ENCODE assay signal across 9 mouse cellular contexts in the genomic region with DNA sequence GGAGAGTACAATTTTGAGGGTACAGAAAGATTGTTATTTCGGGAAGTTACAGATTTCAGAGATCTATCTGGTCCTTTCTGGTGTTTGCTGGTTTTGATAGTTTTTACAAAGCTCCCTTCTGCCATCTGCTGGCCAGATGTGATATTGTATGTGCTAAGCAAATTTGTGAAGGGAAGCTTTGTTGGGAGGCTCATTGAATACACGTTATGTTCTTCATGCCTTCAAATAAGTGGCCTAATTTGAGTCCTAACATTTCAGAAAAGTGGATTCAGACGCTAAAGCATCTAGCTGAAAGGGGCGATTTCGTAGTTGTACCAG.
DNase-seq lines count a peak whose midpoint lies in the region; ATAC-seq and TF ChIP-seq lines count a peak whose summit lies in the region.
"Had no signal": no experiment of that assay in that cellular context is flagged by ENCODE, and none has a peak within 500 bp of the region (broad histone marks: within the 10 kb centered on the region; RNA-seq: fewer than 3 reads in every experiment).

No protein-coding gene starts in this region.

- no peak overlapping the region for H3K27ac ChIP-seq in heart, adult 2 months
- H3K27ac ChIP-seq in heart, embryonic 12.5 days (ENCODE audit: poor library complexity, severe bottlenecking) = no peak overlapping the region
- 0 out of 2 replicates have a peak overlapping the region, but pooled peaks have one; percentile 38 for H3K27ac ChIP-seq in midbrain, postnatal 0 days (ENCODE audit: low read depth, low read length)
- H3K27ac ChIP-seq: liver, embryonic 15.5 days had no signal

- no peaks in the 10 kb centered on the region for H3K36me3 ChIP-seq in heart, adult 2 months (ENCODE audit: control insufficient read depth, insufficient read depth, low read length)
- no peaks in the 10 kb centered on the region for H3K36me3 ChIP-seq in heart, embryonic 12.5 days
- no peaks in the 10 kb centered on the region for H3K36me3 ChIP-seq in midbrain, postnatal 0 days (ENCODE audit: insufficient read depth, low read length)
- H3K36me3 ChIP-seq: liver, embryonic 15.5 days had no signal

- no peaks in the 10 kb centered on the region for H3K79me2 ChIP-seq in heart, adult 2 months (replicated peaks; ENCODE audit: control insufficient read depth, insufficient read depth, low read length)

- ATAC-seq in heart, embryonic 12.5 days (ENCODE audit: insufficient number of reproducible peaks, low FRiP score) = no peak
- ATAC-seq in midbrain, postnatal 0 days (ENCODE audit: low FRiP score) = peak; percentile 20; the same call in 1 of the 2 replicates

- no peaks in the 10 kb centered on the region for H3K27me3 ChIP-seq in heart, adult 2 months (ENCODE audit: control insufficient read depth, insufficient read depth, low read length)
- no peaks in the 10 kb centered on the region for H3K27me3 ChIP-seq in heart, embryonic 12.5 days (replicated peaks)
- H3K27me3 ChIP-seq in midbrain, postnatal 0 days (ENCODE audit: insufficient read depth, low read length) = no peaks in the 10 kb centered on the region
- H3K27me3 ChIP-seq: liver, embryonic 15.5 days had no signal

- TF ChIP-seq CTCF in heart, adult 2 months (IDR thresholded peaks at IDR 0.05) = peak; percentile 87
- TF ChIP-seq CTCF in midbrain, postnatal 0 days (IDR thresholded peaks at IDR 0.05) = peak; percentile 92

- 3% methylated on average over 5 of the region's 5 CpGs for WGBS in heart, adult 2 months
- 6% methylated on average over 5 of the region's 5 CpGs for WGBS in heart, embryonic 12.5 days
- 6% methylated on average over 5 of the region's 5 CpGs for WGBS in midbrain, postnatal 0 days

- H3K4me2 ChIP-seq in heart, embryonic 12.5 days = no peak overlapping the region
- H3K4me2 ChIP-seq in midbrain, postnatal 0 days (ENCODE audit: low read depth, low read length, poor library complexity, severe bottlenecking) = no peak overlapping the region
- H3K4me2 ChIP-seq: liver, embryonic 15.5 days had no signal

- H3K9ac ChIP-seq in heart, adult 2 months (ENCODE audit: low read depth, low read length) = no peak overlapping the region
- H3K9ac ChIP-seq in heart, embryonic 12.5 days = no peak overlapping the region
- H3K9ac ChIP-seq in midbrain, postnatal 0 days (replicated peaks; ENCODE audit: low read length, poor library complexity, severe bottlenecking) = no peak overlapping the region
- H3K9ac ChIP-seq: liver, embryonic 15.5 days had no signal

- DNase-seq in heart, adult 2 months = peak in 1 of 2 experiments; percentile 31
- DNase-seq in MEL-GATA-1-ER (ENCODE audit: extremely low read depth, low read depth) = peak; percentile 1
- DNase-seq in cerebellum, adult 9-10 months = peak; percentile 88
- DNase-seq in frontal cortex, postnatal 25 days (ENCODE audit: low spot score in 2 of 2) = peak; percentile 58 to 78
- DNase-seq in left cerebral cortex, adult 11 months (ENCODE audit: low spot score) = peak; percentile 72
- DNase-seq in midbrain, postnatal 0 days (ENCODE audit: low spot score) = peak; percentile 82
- peak; percentile 11 to 25 for DNase-seq in urinary bladder, postnatal 36 days (ENCODE audit: low spot score in 2 of 2)

- H3K4me3 ChIP-seq in heart, adult 2 months = no peak overlapping the region
- no peak overlapping the region for H3K4me3 ChIP-seq in heart, embryonic 12.5 days
- H3K4me3 ChIP-seq in midbrain, postnatal 0 days (ENCODE audit: low read depth, low read length) = no peak overlapping the region
- H3K4me3 ChIP-seq: liver, embryonic 15.5 days had no signal

- H3K4me1 ChIP-seq in heart, adult 2 months (ENCODE audit: control insufficient read depth, insufficient read depth, low read length) = no peaks in the 10 kb centered on the region
- H3K4me1 ChIP-seq in heart, embryonic 12.5 days (replicated peaks) = no peaks in the 10 kb centered on the region
- peaks cover 5% of the 10 kb centered on the region; the same call in 1 of the 2 replicates for H3K4me1 ChIP-seq in midbrain, postnatal 0 days (ENCODE audit: insufficient read depth, low read length)
- H3K4me1 ChIP-seq: liver, embryonic 15.5 days had no signal

- no peaks in the 10 kb centered on the region for H3K9me3 ChIP-seq in heart, embryonic 12.5 days (replicated peaks)
- no peaks in the 10 kb centered on the region for H3K9me3 ChIP-seq in midbrain, postnatal 0 days (ENCODE audit: low read length)
- H3K9me3 ChIP-seq: liver, embryonic 15.5 days had no signal

- intact Hi-C loops in heart, adult 2 months (cut with DNase I) = loop anchor here (1.0 to 10.0 kb wide), 2 partner anchors 596 to 1007 kb away; a partner anchor contains a TSS

- no peak for TF ChIP-seq EP300 in heart, adult 2 months (IDR thresholded peaks at IDR 0.05; ENCODE audit: insufficient read depth, low read depth, low read length)

- TF ChIP-seq POLR2A in heart, adult 2 months (IDR thresholded peaks at IDR 0.05; ENCODE audit: insufficient read depth, low read depth, low read length) = no peak
